Mouse (Mus musculus): Measurements from ENCODE around the gene Pfkfb3.

Pfkfb3 gene

DNA sequence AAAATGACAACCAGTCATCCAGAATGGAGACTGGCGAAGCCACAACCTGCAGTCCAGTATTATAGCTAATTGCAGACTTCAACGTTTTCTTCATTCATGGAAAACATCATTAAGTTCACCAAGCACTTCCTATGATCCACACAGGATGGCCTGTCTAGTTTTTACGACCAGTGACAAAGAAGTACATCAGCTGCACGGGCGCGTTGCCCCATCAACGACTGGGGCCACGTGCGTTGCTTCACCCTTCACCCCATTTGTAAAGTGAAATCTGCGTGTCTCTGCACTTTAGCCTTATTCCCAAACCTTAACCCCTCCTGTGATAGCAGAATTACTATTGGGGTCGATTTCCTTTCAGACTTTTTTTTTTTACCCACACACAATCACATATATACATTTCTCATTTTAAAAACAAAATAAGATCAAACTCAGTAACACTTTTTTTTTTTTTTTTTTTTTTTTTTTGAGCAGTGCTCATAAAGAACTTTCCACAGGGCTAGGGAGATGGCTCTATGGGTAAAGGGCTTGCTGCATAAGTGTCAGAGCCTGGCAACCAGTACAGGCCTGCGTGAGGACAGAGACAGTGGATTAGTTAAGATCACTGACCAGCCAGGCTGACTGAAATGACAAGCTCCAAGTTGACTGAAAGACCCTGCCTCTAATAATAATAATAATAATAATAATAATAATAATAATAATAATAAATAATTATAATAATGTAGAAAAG, 115.5 kb downstream of the Pfkfb3 start:
- in situ Hi-C loops (cut with MboI, MseI) = no loop called here

DNA sequence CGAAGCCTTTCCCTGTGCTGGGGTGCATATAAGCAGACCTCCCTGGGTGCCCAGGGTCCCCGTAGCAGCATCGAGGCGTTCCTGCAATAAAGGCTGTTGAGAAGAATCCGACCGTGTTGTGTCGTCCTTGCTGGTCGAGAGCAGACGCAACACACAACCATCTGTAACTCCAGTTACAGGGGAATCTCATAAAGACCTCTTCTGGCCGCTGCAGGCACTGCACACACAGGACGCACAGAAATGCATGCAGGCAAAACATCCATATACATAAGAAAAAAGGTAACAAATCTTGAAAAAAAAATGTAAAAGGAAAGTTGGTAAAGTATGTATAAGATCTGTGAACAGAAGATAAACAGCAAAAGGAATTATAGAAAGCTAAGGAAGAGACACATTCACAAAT, 117.5 kb downstream of the Pfkfb3 start:
- in situ Hi-C loops (cut with MboI, MseI) = no loop called here

DNA sequence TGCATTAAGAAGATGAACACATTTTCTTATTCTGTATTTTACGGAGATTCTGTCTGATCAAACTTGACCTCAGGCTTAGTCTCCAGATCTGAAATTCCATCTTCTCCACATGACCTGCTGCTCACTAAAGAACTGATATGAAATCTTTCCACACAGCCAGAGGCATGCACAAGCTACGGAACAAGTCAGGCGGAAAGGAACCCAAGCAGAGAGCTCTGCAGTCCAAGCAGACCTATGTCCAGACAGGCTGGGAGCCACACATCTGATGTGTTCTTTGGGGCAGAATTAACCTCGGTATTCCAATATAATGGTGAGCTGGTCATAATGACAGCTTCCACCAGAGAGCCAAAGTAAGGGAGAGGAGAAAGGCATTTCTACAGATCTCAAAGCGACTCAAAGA, 120.5 kb downstream of the Pfkfb3 start:
- in situ Hi-C loops (cut with MboI, MseI) = loop anchor here (5.0 kb wide), 1 partner anchor 101 kb away; no protein-coding TSS in a partner anchor

DNA sequence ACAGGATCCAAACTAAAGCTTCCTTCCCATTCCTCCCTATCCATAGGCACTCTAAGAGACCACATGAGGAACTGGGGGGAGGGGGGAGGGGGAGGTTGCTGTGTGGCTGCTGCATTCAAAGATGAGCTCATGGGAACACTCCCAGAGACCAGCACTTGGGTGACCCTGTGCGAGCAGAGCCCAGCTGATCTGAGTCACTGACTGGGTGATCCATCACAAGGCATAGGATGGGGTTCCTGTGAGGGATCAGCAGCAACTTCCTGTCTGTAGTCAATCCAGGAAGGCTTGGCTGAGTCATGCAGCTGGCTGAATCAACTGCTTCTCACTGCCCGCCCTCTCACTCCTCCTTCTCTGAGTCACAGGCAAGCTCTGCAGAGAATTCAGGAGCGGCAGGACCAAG, 124.3 kb downstream of the Pfkfb3 start:
- in situ Hi-C loops (cut with MboI, MseI) = no loop called here

DNA sequence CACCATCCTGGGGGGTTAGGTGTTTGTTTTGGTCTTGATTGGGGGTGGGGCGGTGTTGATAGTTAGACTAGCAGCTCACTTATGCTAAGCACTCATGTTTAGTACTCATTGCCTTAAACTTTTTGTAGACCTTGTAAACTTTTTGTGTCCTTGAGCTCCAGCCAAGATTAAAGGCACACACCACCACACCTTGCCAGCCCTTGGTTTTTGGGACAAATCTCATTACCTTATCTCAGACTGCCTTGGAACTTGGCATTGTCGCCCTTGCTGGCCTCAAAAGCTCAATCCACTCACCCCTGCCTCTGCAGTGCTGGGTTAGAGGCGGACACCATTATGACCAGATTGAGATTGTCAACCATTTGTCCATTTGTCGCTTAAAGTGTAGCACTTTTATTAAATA, 125.3 kb downstream of the Pfkfb3 start:
- in situ Hi-C loops (cut with MboI, MseI) = no loop called here

DNA sequence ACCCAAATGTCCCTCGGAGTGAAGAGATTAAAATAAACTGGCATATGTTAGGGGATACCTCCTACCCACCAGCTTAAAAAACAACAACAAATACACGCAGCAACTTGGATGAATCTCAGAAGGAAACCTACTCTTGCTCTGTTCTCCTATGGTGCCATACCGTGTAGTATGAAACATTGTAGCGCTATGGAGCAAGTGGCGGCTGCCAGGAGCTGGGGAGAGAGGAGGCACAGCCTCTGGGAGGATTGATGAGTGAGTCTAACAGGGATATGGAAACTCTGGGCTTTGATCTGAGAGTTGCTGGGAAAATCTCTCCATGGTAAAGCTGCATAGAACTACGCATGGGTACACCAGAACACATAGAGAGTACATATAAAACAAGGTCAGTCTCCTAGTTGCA, 126.3 kb downstream of the Pfkfb3 start:
- in situ Hi-C loops (cut with MboI, MseI) = no loop called here

DNA sequence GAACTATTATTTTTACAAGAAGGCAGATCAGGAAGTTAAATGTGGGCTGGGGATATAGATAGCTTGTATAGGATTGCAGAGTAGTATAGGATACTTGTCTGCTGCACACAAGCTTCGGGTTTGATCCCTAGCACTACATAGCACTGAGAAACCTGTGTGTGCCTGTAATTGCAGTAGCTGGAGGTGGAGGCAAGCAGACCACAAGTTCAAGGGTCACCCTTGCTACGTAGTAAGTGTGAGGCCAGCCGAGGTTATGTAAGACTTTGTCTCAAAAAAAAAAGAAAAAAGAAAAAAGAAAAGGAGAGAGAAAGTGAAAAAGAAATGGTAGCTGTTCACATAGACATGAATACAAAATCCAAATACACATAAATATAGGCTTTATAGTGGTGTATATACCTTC, 127.5 kb downstream of the Pfkfb3 start:
- in situ Hi-C loops (cut with MboI, MseI) = no loop called here

DNA sequence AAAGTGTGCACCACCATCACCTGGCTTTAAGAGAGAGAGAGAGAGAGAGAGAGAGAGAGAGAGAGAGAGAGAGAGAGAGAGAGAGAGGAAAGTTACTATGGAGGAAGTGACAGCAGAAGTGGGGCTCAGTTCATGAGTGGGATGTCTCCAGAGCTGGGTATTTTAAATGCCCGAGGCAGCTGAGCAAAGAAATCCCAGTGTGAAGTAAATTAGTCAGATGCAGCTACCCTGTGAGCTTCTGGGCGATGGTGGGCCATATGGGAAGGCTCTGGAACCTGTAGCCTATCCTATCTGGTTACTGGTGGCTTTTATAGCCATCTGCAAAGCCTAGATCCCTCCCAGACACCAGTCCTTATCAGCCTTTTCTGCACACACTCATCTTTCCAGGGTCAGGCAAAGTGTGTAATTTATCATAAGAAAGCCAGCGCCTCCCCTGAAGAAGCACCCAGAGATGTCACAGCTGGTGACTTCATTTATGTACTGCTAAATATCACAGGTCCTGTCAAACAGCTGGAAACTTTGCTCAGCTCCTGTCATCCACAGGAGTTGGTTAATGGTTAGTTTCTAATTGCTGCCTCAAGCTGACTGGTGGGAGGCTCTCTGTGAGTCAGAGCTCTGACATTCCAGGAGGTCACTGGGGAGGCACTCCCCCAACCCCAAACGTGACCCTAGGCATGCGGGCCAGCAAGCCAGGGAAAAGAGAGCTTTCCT, 128.3 kb downstream of the Pfkfb3 start:
- in situ Hi-C loops (cut with MboI, MseI) = no loop called here

DNA sequence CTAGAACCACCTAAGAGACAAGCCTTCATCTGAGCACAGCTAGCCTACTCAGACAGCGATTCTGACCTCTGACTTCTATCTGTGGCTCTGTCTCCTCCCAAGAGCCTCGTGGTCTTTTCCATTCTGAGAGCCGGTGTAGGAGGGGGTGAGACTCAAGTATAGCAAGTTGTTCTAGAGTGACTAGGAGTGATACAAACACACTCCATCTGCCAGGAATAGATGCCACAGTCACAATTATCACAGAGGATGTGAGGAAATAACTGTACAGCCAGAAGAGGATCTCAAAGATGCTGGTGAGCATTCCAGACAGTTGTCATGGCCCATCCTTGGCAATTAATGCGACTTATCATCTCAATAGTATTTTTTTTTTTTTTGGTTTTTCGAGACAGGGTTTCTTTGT, 129.6 kb downstream of the Pfkfb3 start:
- in situ Hi-C loops (cut with MboI, MseI) = no loop called here

DNA sequence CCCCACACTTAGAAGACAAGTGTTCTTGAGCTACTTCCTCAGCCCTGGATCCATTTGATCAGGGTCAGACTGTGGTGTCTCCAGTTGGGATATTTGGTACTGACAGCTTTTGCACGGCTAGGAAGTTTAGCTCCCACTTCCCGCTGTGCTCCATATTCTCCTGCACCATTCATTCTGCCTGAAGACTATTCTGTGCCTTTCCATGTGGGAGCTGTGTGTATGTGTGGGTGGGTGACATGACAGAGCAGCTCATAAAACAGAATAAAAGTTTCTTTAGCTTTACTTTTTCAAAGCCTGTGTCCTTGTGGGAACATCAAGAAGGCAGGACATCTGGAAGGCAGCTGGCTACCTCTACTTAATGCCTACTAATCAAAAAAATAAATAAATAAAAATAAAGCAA, 130.5 kb downstream of the Pfkfb3 start:
- in situ Hi-C loops (cut with MboI, MseI) = no loop called here

DNA sequence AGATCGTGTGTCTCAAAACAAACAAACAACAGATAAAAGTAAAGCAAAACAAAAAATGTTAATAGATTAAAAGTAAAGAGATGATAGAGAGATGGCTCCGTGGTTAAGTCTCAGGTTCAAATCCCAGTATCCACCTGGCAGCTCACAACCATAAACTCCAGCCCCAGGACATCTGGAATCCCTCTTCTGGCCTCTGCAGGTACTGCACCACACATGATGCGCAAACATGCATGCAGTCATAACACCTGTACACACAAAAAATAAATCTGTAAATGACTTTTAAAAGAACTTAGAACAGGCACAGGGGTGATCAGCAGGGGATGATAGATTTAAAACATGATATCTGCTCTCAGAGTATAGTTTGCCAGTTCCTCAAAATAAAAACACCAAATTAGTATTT, 131.5 kb downstream of the Pfkfb3 start:
- in situ Hi-C loops (cut with MboI, MseI) = no loop called here

Data from T-helper 2 cell (primary cell).